Mouse (Mus musculus): ENCODE measurements around the gene Ccl5.

- TF ChIP-seq CTCF (IDR thresholded peaks at IDR 0.05; ENCODE audit: borderline replicate concordance, insufficient read depth, low read depth, low read length): no peak
- TF ChIP-seq POLR2A (IDR thresholded peaks at IDR 0.05; ENCODE audit: borderline replicate concordance, insufficient read depth, low read length): no peak
Observed at GRCm38 (mm10) chr11:83576927-83577555, 46.7 kb upstream of the Ccl5 start.

Measured in cerebellum, adult 2 months (tissue).